Mouse (Mus musculus) v-Abl transformed pro-B cells (cell line): ENCODE data around the gene Efhc1.

Experiments used
- in situ Hi-C, 2 experiments: fragments of 400-800 bp; cut with MboI; formaldehyde crosslinking; loops; one replicate each; pipeline ENCODE4 v1.15.1; 2025; ENCODE audit not compliant: unreplicated experiment in 2 of 2

The Efhc1 gene

GRCm38 (mm10) chr1:20951300-20951763 lies at the start of gene Efhc1:
Efhc1 (plus strand) TSS chr1:20951626.
- in situ Hi-C loops = no loop called here

GRCm38 (mm10) chr1:20905501-20906127 lies 45.8 kb upstream of the Efhc1 start:
- in situ Hi-C loops = no loop called here

- in situ Hi-C loops = no loop called here
Observed at GRCm38 (mm10) chr1:20906128-20906515, 45.3 kb upstream of the Efhc1 start.

- in situ Hi-C loops = no loop called here
Observed at GRCm38 (mm10) chr1:20908541-20908940, 42.9 kb upstream of the Efhc1 start.

GRCm38 (mm10) chr1:20912115-20912514 lies 39.3 kb upstream of the Efhc1 start:
- in situ Hi-C loops = no loop called here

GRCm38 (mm10) chr1:20912527-20913171 lies 38.8 kb upstream of the Efhc1 start:
- in situ Hi-C loops = no loop called here

- in situ Hi-C loops = no loop called here
Observed at GRCm38 (mm10) chr1:20914769-20915168, 36.7 kb upstream of the Efhc1 start.

- in situ Hi-C loops = no loop called here
Observed at GRCm38 (mm10) chr1:20915608-20916007, 35.8 kb upstream of the Efhc1 start.

GRCm38 (mm10) chr1:20917496-20918050 lies 33.9 kb upstream of the Efhc1 start:
- in situ Hi-C loops = no loop called here

GRCm38 (mm10) chr1:20919728-20920127 lies 31.7 kb upstream of the Efhc1 start:
- in situ Hi-C loops = no loop called here

- in situ Hi-C loops = no loop called here
Observed at GRCm38 (mm10) chr1:20921081-20921528, 30.3 kb upstream of the Efhc1 start.

- in situ Hi-C loops = no loop called here
Observed at GRCm38 (mm10) chr1:20922612-20923399, 28.6 kb upstream of the Efhc1 start.

- in situ Hi-C loops = loop anchor here (25.0 kb wide), 3 partner anchors 337 to 1362 kb away; partner anchors contain the start of gene Khdc1b (in 1 of the 2)
Observed at GRCm38 (mm10) chr1:20925324-20925723, 26.1 kb upstream of the Efhc1 start.

- in situ Hi-C loops = loop anchor here (25.0 kb wide), 3 partner anchors 336 to 1361 kb away; partner anchors contain the start of gene Khdc1b (in 1 of the 2)
Observed at GRCm38 (mm10) chr1:20925926-20926325, 25.5 kb upstream of the Efhc1 start.

GRCm38 (mm10) chr1:20926376-20926775 lies 25.1 kb upstream of the Efhc1 start:
- in situ Hi-C loops = loop anchor here (25.0 kb wide), 3 partner anchors 336 to 1361 kb away; partner anchors contain the start of gene Khdc1b (in 1 of the 2)

GRCm38 (mm10) chr1:20928487-20928886 lies 22.9 kb upstream of the Efhc1 start:
- in situ Hi-C loops = loop anchor here (25.0 kb wide), 3 partner anchors 334 to 1359 kb away; partner anchors contain the start of gene Khdc1b (in 1 of the 2)

GRCm38 (mm10) chr1:20933457-20933856 lies 18.0 kb upstream of the Efhc1 start:
- in situ Hi-C loops = loop anchor here (25.0 kb wide), 3 partner anchors 329 to 1354 kb away; partner anchors contain the start of gene Khdc1b (in 1 of the 2)

GRCm38 (mm10) chr1:20935106-20935505 lies 16.3 kb upstream of the Efhc1 start:
- in situ Hi-C loops = loop anchor here (5.0 to 25.0 kb wide), 7 partner anchors 162 to 1352 kb away; partner anchors contain the start of gene Khdc1b (in 1 of the 2)

- in situ Hi-C loops = loop anchor here (5.0 to 25.0 kb wide), 7 partner anchors 158 to 1348 kb away; partner anchors contain the start of gene Khdc1b (in 1 of the 2)
Observed at GRCm38 (mm10) chr1:20939046-20939445, 12.4 kb upstream of the Efhc1 start.

GRCm38 (mm10) chr1:20940151-20940550 lies 11.3 kb upstream of the Efhc1 start:
- in situ Hi-C loops = loop anchor here (25.0 kb wide), 3 partner anchors 322 to 1347 kb away; partner anchors contain the start of gene Khdc1b (in 1 of the 2)
